Mouse (Mus musculus) heart, embryonic 14.5 days (tissue): ENCODE measurements around the gene Akt3. TPM values are rescaled to one million over a fixed set of nuclear protein-coding genes. Genes with fewer than 3 reads are reported as not detected.

Experiments used
- polyA plus RNA-seq: library from polyadenylated mRNA; unstranded; fragments of >200 nt; fragmentation: Nextera tagmentation; extraction: Ambion mirVana; gene quantifications from 2 replicates; pipeline ENCODE4 v1.2.1, GENCODE M21; 2014

Gene Akt3
- polyA plus RNA-seq, 1 experiment from 2014 or later = 5.9 TPM

Other genes starting within 250 kb of the Akt3 start
- gene Zbtb18, start 184.1 kb upstream of the Akt3 start, polyA plus RNA-seq = 2.0 and 2.5 TPM in 2 replicates